11 mouse cellular contexts compared by ENCODE assay signal in genomic region chr5:32997686-32998085, GRCm38 (mm10). TPM values are rescaled to one million over a fixed set of nuclear protein-coding genes. Genes with fewer than 3 reads are reported as not detected.
DNase-seq lines count a peak whose midpoint lies in the region; ATAC-seq lines count a peak whose summit lies in the region.
"Had no signal": no experiment of that assay in that cellular context is flagged by ENCODE, and none has a peak within 500 bp of the region (broad histone marks: within the 10 kb centered on the region; RNA-seq: fewer than 3 reads in every experiment).

No protein-coding gene starts in this region.

- no peak for ATAC-seq in kidney, embryonic 16.5 days (ENCODE audit: low FRiP score, low TSS enrichment)
- peak; percentile 99 for ATAC-seq in granulocyte monocyte progenitor cell, adult 5-6 weeks (replicated peaks; ENCODE audit: poor library complexity, severe bottlenecking)
- ATAC-seq in megakaryocyte-erythroid progenitor cell, adult 5-6 weeks (replicated peaks; ENCODE audit: low FRiP score, low TSS enrichment, poor library complexity, severe bottlenecking): peak; percentile 54
- ATAC-seq in forebrain, embryonic 13.5 days: no peak
- ATAC-seq: forebrain, postnatal 0 days had no signal

- H3K27me3 ChIP-seq in kidney, embryonic 16.5 days (ENCODE audit: insufficient read depth, low read length): no peaks in the 10 kb centered on the region
- H3K27me3 ChIP-seq in forebrain, embryonic 13.5 days: no peaks in the 10 kb centered on the region
- H3K27me3 ChIP-seq: limb, embryonic 13.5 days had no signal

- H3K27ac ChIP-seq in kidney, embryonic 16.5 days (ENCODE audit: low read length): no peak overlapping the region
- H3K27ac ChIP-seq in forebrain, embryonic 13.5 days: no peak overlapping the region
- H3K27ac ChIP-seq: limb, embryonic 13.5 days had no signal

- H3K9ac ChIP-seq in kidney, embryonic 16.5 days (replicated peaks; ENCODE audit: low read length): no peak overlapping the region
- H3K9ac ChIP-seq in forebrain, embryonic 13.5 days: no peak overlapping the region
- H3K9ac ChIP-seq: forebrain, postnatal 0 days; limb, embryonic 13.5 days had no signal

- DNase-seq in kidney, adult 9 months: peak; percentile 13
- peak; percentile 89 to 91 for DNase-seq in B cell, adult 2 months
- no peak for DNase-seq in ovary, postnatal 10 days (ENCODE audit: low spot score)
- DNase-seq in Muller cell, postnatal 12 days (ENCODE audit: inconsistent ontology term): no peak
- DNase-seq: forebrain, postnatal 0 days; right cerebral cortex, postnatal 14 days had no signal

- H3K36me3 ChIP-seq in kidney, embryonic 16.5 days (ENCODE audit: insufficient read depth, low read length): no peaks in the 10 kb centered on the region
- H3K36me3 ChIP-seq in forebrain, embryonic 13.5 days (ENCODE audit: poor library complexity, severe bottlenecking): no peaks in the 10 kb centered on the region
- H3K36me3 ChIP-seq: limb, embryonic 13.5 days had no signal

- H3K9me3 ChIP-seq in kidney, embryonic 16.5 days (ENCODE audit: low read length): no peaks in the 10 kb centered on the region
- H3K9me3 ChIP-seq in forebrain, embryonic 13.5 days (replicated peaks): no peaks in the 10 kb centered on the region; the same call in 1 of the 2 replicates
- H3K9me3 ChIP-seq: limb, embryonic 13.5 days had no signal

- H3K4me3 ChIP-seq in kidney, embryonic 16.5 days (ENCODE audit: low read length): no peak overlapping the region
- H3K4me3 ChIP-seq in forebrain, embryonic 13.5 days: no peak overlapping the region
- H3K4me3 ChIP-seq: limb, embryonic 13.5 days had no signal

- WGBS in kidney, embryonic 16.5 days: 35% methylated on average over 4 of the region's 4 CpGs
- WGBS in forebrain, embryonic 13.5 days: 74% methylated on average over 4 of the region's 4 CpGs

- no peak overlapping the region for H3K4me2 ChIP-seq in kidney, embryonic 16.5 days (replicated peaks; ENCODE audit: low read depth, low read length)
- no peak overlapping the region for H3K4me2 ChIP-seq in forebrain, embryonic 13.5 days
- H3K4me2 ChIP-seq: limb, embryonic 13.5 days had no signal

- no peaks in the 10 kb centered on the region; the same call in 1 of the 2 replicates for H3K4me1 ChIP-seq in kidney, embryonic 16.5 days (ENCODE audit: insufficient read depth, low read length)
- 0 out of 2 replicates have a peak, but pooled peaks cover 4% of the 10 kb centered on the region for H3K4me1 ChIP-seq in forebrain, embryonic 13.5 days

RNA-seq across cellular contexts. Expression of gene Ywhah, which starts 20.9 kb away (rescaled TPM):
- polyA plus RNA-seq in kidney, embryonic 16.5 days (2015; fragmentation: Nextera tagmentation; extraction: Ambion mirVana): 369 and 385 TPM in 2 replicates
- 285 and 301 TPM in 2 replicates for total RNA-seq in granulocyte monocyte progenitor cell, adult 5-6 weeks (2014; fragmentation: Nextera tagmentation)
- total RNA-seq in granulocyte monocyte progenitor cell, adult 5-6 weeks (2017): 123 and 125 TPM in 2 replicates
- total RNA-seq in megakaryocyte-erythroid progenitor cell, adult 5-6 weeks (2014; fragmentation: Nextera tagmentation): 240 and 310 TPM in 2 replicates
- total RNA-seq in megakaryocyte-erythroid progenitor cell, adult 5-6 weeks (2017): 135 and 160 TPM in 2 replicates
- polyA plus RNA-seq in forebrain, embryonic 13.5 days (2015; fragmentation: Nextera tagmentation; extraction: Ambion mirVana): 470 and 500 TPM in 2 replicates

Comparison
In these comparisons a context has a peak if more than half of its experiments do, and no peak if none do; other contexts are left out.
1. DNase-seq: peak in kidney, adult 9 months (single experiment) and B cell, adult 2 months (2 of 2); none in ovary, postnatal 10 days (single experiment) and Muller cell, postnatal 12 days (single experiment).
2. ATAC-seq: peak in granulocyte monocyte progenitor cell, adult 5-6 weeks (single experiment) and megakaryocyte-erythroid progenitor cell, adult 5-6 weeks (single experiment); none in kidney, embryonic 16.5 days (single experiment) and forebrain, embryonic 13.5 days (single experiment).